Mouse (Mus musculus) adrenal gland, postnatal 14 days (tissue): Measurements from ENCODE around the gene Prcd. TPM values are rescaled to one million over a fixed set of nuclear protein-coding genes. Genes with fewer than 3 reads are reported as not detected.
"Not testable (repeated sequence)": the region's sequence is repeated elsewhere in the genome, so short reads cannot be mapped to it uniquely, and the experiment has no call there.

ENCODE experiments used
- DNase-seq: peaks from one replicate; pipeline ENCODE4 v3.0.0; 2021; ENCODE audit warnings: mixed read lengths
- long read RNA-seq, 2 experiments: library from polyadenylated mRNA; stranded (forward); transcript quantifications; one replicate each; pipeline ENCODE4 v2.0.0; 2021
- total RNA-seq: library from RNA; stranded (reverse); gene quantifications from 2 replicates; pipeline ENCODE4 v1.2.3, GENCODE M21; 2021

Prcd gene
- 5.3 and 6.1 TPM in 2 replicates for total RNA-seq
- long read RNA-seq, experiment 1, partial matches to known transcripts: 0 of 4 reads
- long read RNA-seq, experiment 1, other reads (novel, unspliced or antisense): 2 of 4 reads
- long read RNA-seq, experiment 2, partial matches to known transcripts: 2 of 9 reads
- long read RNA-seq, experiment 2, other reads (novel, unspliced or antisense): 5 of 9 reads

DNA sequence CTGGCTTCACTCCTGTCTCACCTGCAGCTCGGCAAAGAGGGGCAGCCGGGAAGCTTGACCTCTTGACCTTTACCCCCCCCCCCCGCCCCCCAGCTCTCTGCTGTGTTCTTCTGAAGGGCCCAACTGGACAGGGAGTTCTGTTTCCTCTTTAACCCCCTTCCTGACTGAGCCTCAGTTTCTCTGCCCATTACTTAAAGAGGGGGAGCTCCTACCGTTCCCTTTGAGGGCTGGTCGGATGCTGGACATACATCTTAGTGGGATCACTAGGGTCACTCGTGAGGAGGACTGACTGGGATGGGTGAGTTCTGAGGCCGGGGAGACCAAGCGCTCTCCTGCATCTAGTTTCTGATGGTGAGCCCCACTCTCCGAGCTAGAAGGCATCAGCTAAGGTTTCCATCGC, at the start of gene Prcd:
Gene Prcd, plus strand, starts transcription at position 301 of the 400 bp plus-strand sequence.
- DNase-seq: no peak

DNA sequence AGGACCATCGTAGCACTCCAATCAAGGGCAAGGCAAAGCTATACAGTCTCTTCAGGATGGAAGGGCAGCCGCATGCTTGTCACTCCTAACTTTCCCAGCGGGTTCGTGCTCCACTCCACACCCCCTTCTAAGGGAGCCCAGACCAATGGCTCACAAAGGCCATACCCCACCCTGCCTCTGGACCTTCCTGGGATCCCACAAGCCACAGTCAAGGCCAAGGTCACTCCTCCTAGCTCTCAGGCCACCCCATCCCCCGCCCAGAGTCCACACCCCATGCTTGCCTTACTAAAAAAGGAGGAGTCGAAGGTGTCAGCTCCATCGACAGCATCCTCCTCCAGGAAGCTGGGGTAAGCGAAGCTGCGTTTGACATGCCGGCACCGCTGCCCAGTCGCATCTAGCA, 49.2 kb upstream of the Prcd start:
- DNase-seq: no peak

GRCm38 (mm10) chr11:116607717-116608116, 45.6 kb upstream of the Prcd start:
- no peak for DNase-seq

- no peak for DNase-seq
Observed at GRCm38 (mm10) chr11:116609965-116610630, 43.2 kb upstream of the Prcd start.

DNA sequence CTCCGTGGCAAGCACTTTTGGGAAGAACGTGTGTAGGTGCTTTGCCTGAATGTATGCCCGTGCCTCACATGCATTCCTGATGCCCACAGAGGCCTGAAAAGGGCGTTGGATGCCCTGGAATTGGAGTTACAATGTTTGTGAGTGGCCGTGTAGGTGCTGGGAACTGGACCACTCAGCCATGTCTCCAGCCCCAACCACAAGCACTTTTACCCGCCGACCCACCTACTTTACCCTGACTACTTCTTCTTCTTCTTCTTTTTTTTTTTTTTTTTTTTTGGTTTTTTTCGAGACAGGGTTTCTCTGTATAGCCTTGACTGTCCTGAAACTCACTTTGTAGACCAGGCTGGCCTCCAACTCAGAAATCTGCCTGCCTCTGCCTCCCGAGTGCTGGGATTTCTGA, 42.2 kb upstream of the Prcd start:
- not testable (repeated sequence) for DNase-seq

- DNase-seq: no peak
Observed at GRCm38 (mm10) chr11:116611883-116612282, 41.5 kb upstream of the Prcd start.

DNA sequence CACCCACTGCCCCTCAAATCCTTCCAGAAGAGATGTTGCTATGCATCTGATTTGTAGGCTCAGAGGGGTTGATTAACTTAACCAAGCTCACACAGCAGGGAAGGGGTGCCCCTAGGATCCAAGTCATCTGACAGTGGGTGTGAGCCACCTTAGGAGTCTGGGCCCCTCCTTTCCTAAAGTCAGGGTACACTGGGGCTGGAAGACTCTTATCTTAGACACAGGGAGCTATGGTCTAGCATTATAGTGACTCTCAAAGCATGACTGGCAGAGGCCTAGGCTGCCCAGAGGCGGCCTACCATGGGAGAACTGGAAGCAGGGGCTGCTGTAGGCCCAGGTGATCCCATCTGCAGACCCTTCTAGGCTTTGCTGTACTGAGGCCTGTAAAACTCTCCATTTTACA, 40.8 kb upstream of the Prcd start:
- no peak for DNase-seq

DNA sequence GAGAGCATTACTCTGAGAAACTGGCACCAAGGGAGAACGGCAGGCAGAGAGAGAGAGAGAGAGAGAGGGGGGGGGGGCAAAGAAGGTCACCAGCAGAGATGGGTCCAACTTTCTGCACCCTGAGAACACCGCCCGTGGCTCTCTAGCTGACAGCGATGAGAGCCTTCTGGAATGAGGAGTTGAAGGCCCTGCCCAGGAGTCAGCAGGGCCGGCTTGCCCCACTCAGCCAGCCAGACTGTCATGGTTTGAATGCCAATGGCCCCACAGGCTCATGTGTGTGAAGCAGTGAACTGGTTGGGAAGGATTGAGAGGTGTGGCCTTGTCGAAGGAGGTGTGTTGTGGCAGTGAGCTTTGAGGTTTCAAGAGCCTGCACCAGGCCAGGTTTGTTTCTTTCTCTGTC, 40.1 kb upstream of the Prcd start:
- no peak for DNase-seq

DNA sequence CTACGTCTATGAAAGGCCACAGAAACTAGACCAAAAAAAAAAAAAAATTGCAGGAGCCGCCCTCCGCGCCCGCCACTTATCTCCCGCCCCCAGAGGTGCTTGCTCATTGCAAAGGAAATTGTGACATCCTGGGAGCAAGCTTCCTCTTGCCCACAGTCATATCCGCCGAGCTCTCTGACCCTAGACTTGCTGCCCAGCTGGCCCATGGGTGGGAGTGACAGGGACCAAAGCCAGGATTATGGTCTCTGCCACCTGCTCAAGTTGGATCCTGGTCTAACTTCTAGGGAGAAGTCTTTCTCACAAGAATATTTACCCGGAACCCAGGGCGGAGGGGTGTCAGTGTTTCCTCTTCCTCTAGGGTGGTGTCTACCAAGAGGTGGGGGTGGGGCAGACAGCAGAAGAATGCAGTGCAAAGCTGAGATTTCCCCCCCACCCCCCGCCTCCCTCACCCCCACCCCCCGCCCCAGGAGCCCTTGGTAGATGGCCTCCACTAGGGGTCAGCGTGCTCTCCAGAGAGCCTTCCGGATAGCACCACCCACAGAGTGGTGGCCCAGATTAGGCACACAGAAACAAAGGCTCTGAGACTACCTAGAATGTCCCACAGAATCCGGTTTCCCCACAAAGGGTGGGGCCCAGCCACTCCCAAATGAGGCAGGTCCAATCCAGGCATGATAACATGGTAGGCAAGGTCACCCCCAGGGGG, 37.4 kb upstream of the Prcd start:
- peak; percentile 66 for DNase-seq

GRCm38 (mm10) chr11:116616438-116617118, 36.8 kb upstream of the Prcd start:
- DNase-seq: no peak

GRCm38 (mm10) chr11:116617641-116618040, 35.7 kb upstream of the Prcd start:
- peak; percentile 56 for DNase-seq

- no peak for DNase-seq
Observed at GRCm38 (mm10) chr11:116618666-116619065, 34.7 kb upstream of the Prcd start.

GRCm38 (mm10) chr11:116619156-116619555, 34.2 kb upstream of the Prcd start:
- no peak for DNase-seq

DNA sequence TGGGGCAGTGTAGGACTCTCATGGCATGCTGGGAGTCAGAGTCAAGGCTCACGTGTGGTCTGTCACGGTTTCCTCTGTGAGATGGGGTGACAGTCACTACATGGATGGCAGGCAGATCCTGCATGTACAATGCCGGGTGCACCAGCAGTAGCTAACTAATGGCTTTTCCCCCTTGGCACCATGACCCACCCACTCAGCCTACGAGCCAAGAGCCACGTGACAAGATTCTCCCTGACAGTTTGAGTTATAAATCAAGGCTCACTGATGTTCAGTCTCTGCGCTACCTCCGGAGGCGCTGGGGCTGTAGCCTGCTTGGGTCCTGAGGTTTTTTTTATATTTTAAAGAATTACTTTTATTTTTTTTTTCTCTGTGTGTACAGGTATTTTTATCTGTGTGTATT, 33.8 kb upstream of the Prcd start:
- no peak for DNase-seq

DNA sequence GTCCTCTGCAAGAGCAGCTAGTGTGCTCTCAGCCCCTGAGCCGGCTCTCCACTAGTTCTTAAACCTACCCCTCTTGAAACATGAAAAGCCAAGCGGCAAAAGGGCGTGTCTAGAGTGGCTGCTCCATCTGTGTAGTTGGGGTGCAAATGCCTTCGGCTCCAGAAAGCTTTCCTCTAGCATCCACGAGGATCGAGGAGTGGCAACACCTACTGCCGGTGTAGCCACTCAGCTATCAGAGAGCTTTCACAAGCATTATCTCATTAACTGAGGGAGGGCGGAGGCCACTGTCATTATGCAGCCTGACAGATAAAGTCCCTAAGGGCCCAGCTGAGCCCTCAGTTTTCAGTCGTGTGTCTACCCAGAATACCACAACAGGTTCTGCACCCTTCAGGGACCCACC, 33.3 kb upstream of the Prcd start:
- DNase-seq: no peak

DNA sequence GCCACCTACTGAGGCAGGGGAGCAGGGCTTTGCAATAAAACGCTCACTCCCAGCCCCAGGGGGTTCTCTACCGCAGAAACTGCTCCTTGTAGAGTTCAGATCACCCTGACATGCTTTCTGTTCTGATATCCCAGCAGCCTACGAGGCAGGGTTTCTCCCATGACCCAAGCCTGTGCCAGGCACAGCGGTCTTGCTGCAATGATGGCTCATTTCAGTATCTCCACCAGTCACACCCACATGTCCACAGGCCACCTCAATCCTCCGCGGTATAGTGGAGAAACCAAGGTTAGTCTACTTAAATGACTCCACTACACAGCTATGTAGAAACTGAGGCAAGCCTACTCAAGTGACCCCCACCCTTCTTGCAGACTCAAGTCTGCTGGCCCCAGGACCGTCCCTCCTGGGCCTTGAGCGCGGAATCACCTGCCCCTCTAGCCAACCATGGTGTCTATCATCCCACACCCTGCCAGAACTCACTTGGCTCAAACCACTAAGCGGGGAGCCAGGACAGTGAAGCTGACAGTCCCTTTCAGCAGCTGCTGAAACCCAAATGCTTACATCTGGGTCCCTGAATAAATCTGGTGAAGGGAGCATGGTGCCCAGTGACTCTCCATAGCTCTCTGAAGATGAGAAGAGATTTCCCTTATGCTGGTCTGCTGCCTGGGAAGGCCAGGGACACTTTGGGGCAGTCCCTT, 32.6 kb upstream of the Prcd start:
- no peak for DNase-seq

DNA sequence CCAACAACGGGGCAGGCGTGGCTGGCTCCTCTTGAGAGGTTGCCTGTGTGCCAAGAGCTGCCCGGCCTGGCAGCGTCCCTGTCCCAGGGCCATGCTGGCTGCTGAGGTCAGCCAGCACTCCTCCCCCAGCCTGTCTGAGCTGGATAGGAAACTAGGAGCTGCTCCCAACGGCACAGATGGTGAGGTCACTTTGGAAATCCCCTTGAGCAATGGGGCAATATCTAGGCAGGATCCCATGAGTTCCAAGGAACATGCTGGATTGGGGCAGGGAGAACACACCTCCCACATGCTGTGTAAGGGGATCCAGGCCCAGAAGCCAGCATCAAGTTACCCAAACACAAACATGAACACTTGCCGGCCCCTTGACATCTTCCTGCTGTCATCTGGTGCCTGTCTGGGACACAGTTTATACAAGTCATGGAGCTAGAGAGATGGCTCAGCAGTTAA, 32.1 kb upstream of the Prcd start:
- DNase-seq: peak; percentile 96

DNA sequence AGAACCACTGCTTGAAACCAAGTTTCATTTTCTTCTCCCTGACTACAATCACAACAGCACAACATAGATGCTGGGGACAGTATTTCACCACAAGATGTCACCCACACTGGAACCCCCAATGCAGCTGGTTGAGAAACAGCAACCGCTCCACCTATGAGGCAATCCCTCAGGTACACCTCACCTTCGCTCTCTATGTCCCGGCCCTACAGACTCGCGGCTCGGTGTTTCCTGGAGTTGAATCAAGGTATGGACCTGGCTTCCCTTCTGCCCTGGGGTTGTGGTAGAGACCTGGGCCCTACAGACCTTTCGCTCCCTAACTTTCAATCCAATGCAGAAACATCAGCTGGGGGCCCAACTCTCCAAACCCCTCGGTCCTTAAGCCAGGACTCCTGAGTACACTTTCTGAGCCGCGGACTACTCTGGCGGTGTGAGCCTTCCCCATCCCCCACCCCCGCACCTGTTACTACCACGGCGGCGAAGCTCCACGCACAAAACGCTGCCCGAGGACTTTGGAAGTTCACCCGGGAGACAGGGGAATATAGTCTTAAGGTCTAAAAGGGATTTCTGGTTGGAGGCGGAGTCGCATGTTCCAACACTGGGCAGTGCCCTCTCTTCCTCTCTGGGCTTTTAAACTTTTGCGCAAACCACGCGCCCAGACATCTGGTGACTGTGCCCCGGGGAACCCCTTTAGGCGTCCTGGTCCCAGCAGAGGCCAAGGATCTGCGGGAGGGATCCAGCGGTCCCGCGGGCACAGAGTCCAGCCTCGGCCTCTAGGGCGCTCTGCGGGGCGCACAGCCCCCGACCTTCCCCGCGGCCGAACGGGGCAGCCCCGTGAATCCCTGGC, 29.8 kb upstream of the Prcd start:
- peak; percentile 52 for DNase-seq

- DNase-seq: peak; percentile 93
Observed at GRCm38 (mm10) chr11:116624131-116624832, 29.1 kb upstream of the Prcd start.
